Mouse (Mus musculus): ENCODE measurements at regions not wholly inside any gene's neighbourhood (a gene's known extent, or its start where the extent isn't known, plus 50 kb on each side); places are given as distances from the start of the nearest gene placed in this dataset.

DNA sequence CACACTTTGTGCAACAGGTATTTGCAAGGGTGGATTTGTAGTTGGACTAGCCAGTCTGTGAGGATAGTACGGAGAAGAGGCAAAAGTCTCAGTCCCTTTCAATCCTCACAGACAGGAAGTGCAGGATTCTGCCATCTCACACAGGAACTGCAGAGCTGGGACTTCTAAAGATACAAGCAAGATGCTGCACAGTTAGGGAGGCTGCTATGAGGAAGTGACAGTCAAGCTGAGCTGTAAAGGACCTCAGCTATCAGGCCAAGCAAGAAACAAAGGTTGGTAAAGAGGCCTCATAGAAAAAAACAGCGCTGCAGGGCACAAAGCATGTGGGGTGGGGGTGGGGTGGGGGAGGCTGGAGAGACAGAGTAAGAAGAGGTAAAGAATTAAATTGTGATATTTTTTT lies 126.2 kb downstream of the H2al2a start:
- TF ChIP-seq EP300 (IDR thresholded peaks at IDR 0.05) (no peak), CTCF (IDR thresholded peaks at IDR 0.05) (no peak)

Data from lung, postnatal 0 days (tissue).